Mouse (Mus musculus): ENCODE measurements around the gene Prss36. TPM values are rescaled to one million over a fixed set of nuclear protein-coding genes. Genes with fewer than 3 reads are reported as not detected.
"Not testable (repeated sequence)": the region's sequence is repeated elsewhere in the genome, so short reads cannot be mapped to it uniquely, and the experiment has no call there.

Gene Prss36
- total and polyA plus RNA-seq, 3 experiments = 0.76 to 8.9 (median 4.0) TPM

GRCm38 (mm10) chr7:127966371-127966918, 19.9 kb upstream of the Prss36 start:
- Histone ChIP-seq H3K27me3 (ENCODE audit: insufficient read depth, low read length) (peaks cover 3% of the 10 kb centered on the region; the same call in 1 of the 2 replicates), H3K4me3 (ENCODE audit: low read depth, low read length) (peak overlapping the region; percentile 94), H3K36me3 (replicated peaks) (peaks cover 26% of the 10 kb centered on the region), H3K4me1 (ENCODE audit: insufficient read depth, low read depth, low read length) (peaks cover 24% of the 10 kb centered on the region), H3K9me3 (replicated peaks) (no peaks in the 10 kb centered on the region)
- TF ChIP-seq POLR2AphosphoS5 (IDR thresholded peaks at IDR 0.05; ENCODE audit: insufficient replicate concordance, low read depth, low read length) (no peak), CTCF (IDR thresholded peaks at IDR 0.05; ENCODE audit: low read depth, low read length) (no peak)
- ATAC-seq (ENCODE audit: extremely low read depth, insufficient number of reproducible peaks, low FRiP score, poor library complexity, severe bottlenecking) (no peak), DNase-seq (ENCODE audit: low spot score) (peak; percentile 18)

GRCm38 (mm10) chr7:127959364-127959763, 12.8 kb upstream of the Prss36 start:
- H3K4me3 ChIP-seq (ENCODE audit: low read depth, low read length) = no peak overlapping the region
- DNase-seq (ENCODE audit: low spot score) (no peak), ATAC-seq (ENCODE audit: extremely low read depth, insufficient number of reproducible peaks, low FRiP score, poor library complexity, severe bottlenecking) (no peak)
- H3K27me3 ChIP-seq (ENCODE audit: insufficient read depth, low read length) = peaks cover 31% of the 10 kb centered on the region
- no peaks in the 10 kb centered on the region for H3K9me3 ChIP-seq (replicated peaks)
- no peak for TF ChIP-seq CTCF (IDR thresholded peaks at IDR 0.05; ENCODE audit: low read depth, low read length)
- TF ChIP-seq GATA1 (IDR thresholded peaks at IDR 0.05; ENCODE audit: borderline replicate concordance, low read length) = no peak
- TF ChIP-seq GATA2 (IDR thresholded peaks at IDR 0.05; ENCODE audit: borderline replicate concordance, low read depth, low read length) = no peak
- TF ChIP-seq POLR2AphosphoS5 (IDR thresholded peaks at IDR 0.05; ENCODE audit: insufficient replicate concordance, low read depth, low read length) = no peak
- TF ChIP-seq TAL1 (conservative IDR thresholded peaks at IDR 0.05; ENCODE audit: low read depth, low read length) = no peak
- no peaks in the 10 kb centered on the region for H3K36me3 ChIP-seq (replicated peaks)
- H3K4me1 ChIP-seq (ENCODE audit: insufficient read depth, low read depth, low read length) = no peaks in the 10 kb centered on the region

- H3K9me3 ChIP-seq (replicated peaks) = no peaks in the 10 kb centered on the region
- DNase-seq (ENCODE audit: low spot score) (no peak), ATAC-seq (ENCODE audit: extremely low read depth, insufficient number of reproducible peaks, low FRiP score, poor library complexity, severe bottlenecking) (no peak)
- TF ChIP-seq POLR2AphosphoS5 (IDR thresholded peaks at IDR 0.05; ENCODE audit: insufficient replicate concordance, low read depth, low read length) (no peak), GATA1 (IDR thresholded peaks at IDR 0.05; ENCODE audit: borderline replicate concordance, low read length) (no peak), TAL1 (conservative IDR thresholded peaks at IDR 0.05; ENCODE audit: low read depth, low read length) (no peak), GATA2 (IDR thresholded peaks at IDR 0.05; ENCODE audit: borderline replicate concordance, low read depth, low read length) (no peak), CTCF (IDR thresholded peaks at IDR 0.05; ENCODE audit: low read depth, low read length) (no peak)
- no peaks in the 10 kb centered on the region for H3K4me1 ChIP-seq (ENCODE audit: insufficient read depth, low read depth, low read length)
- H3K27me3 ChIP-seq (ENCODE audit: insufficient read depth, low read length) = peaks cover 45% of the 10 kb centered on the region
- no peak overlapping the region for H3K4me3 ChIP-seq (ENCODE audit: low read depth, low read length)
- H3K36me3 ChIP-seq (replicated peaks) = no peaks in the 10 kb centered on the region
Observed at GRCm38 (mm10) chr7:127952864-127953581, 6.5 kb upstream of the Prss36 start.

GRCm38 (mm10) chr7:127944614-127945013, 1.9 kb downstream of the Prss36 start:
- Histone ChIP-seq H3K36me3 (replicated peaks) (no peaks in the 10 kb centered on the region), H3K9me3 (replicated peaks) (no peaks in the 10 kb centered on the region), H3K27me3 (ENCODE audit: insufficient read depth, low read length) (peaks cover 68% of the 10 kb centered on the region), H3K4me3 (ENCODE audit: low read depth, low read length) (no peak overlapping the region), H3K4me1 (ENCODE audit: insufficient read depth, low read depth, low read length) (no peaks in the 10 kb centered on the region)
- DNase-seq (ENCODE audit: low spot score) = no peak
- TF ChIP-seq GATA2 (IDR thresholded peaks at IDR 0.05; ENCODE audit: borderline replicate concordance, low read depth, low read length) (no peak), POLR2AphosphoS5 (IDR thresholded peaks at IDR 0.05; ENCODE audit: insufficient replicate concordance, low read depth, low read length) (no peak), CTCF (IDR thresholded peaks at IDR 0.05; ENCODE audit: low read depth, low read length) (no peak), GATA1 (IDR thresholded peaks at IDR 0.05; ENCODE audit: borderline replicate concordance, low read length) (no peak), TAL1 (conservative IDR thresholded peaks at IDR 0.05; ENCODE audit: low read depth, low read length) (no peak)
- no peak for ATAC-seq (ENCODE audit: extremely low read depth, insufficient number of reproducible peaks, low FRiP score, poor library complexity, severe bottlenecking)

GRCm38 (mm10) chr7:127942097-127942496, 4.4 kb downstream of the Prss36 start:
- H3K36me3 ChIP-seq (replicated peaks); ATAC-seq (ENCODE audit: extremely low read depth, insufficient number of reproducible peaks, low FRiP score, poor library complexity, severe bottlenecking); H3K4me1 ChIP-seq (ENCODE audit: insufficient read depth, low read depth, low read length); H3K4me3 ChIP-seq (ENCODE audit: low read depth, low read length); H3K9me3 ChIP-seq (replicated peaks); DNase-seq (ENCODE audit: low spot score): not testable (repeated sequence)
- peaks cover 53% of the 10 kb centered on the region for H3K27me3 ChIP-seq (ENCODE audit: insufficient read depth, low read length)

GRCm38 (mm10) chr7:127936216-127936884, 10.2 kb downstream of the Prss36 start:
- Histone ChIP-seq H3K9me3 (replicated peaks) (no peaks in the 10 kb centered on the region), H3K27me3 (ENCODE audit: insufficient read depth, low read length) (peaks cover 18% of the 10 kb centered on the region), H3K4me3 (ENCODE audit: low read depth, low read length) (peak overlapping the region; percentile 88), H3K36me3 (replicated peaks) (no peaks in the 10 kb centered on the region), H3K4me1 (ENCODE audit: insufficient read depth, low read depth, low read length) (peaks cover 34% of the 10 kb centered on the region)
- DNase-seq (ENCODE audit: low spot score) (no peak), ATAC-seq (ENCODE audit: extremely low read depth, insufficient number of reproducible peaks, low FRiP score, poor library complexity, severe bottlenecking) (no peak)
- TF ChIP-seq GATA1 (IDR thresholded peaks at IDR 0.05; ENCODE audit: borderline replicate concordance, low read length) = no peak
- no peak for TF ChIP-seq GATA2 (IDR thresholded peaks at IDR 0.05; ENCODE audit: borderline replicate concordance, low read depth, low read length)
- TF ChIP-seq POLR2AphosphoS5 (IDR thresholded peaks at IDR 0.05; ENCODE audit: insufficient replicate concordance, low read depth, low read length) = no peak
- no peak for TF ChIP-seq TAL1 (conservative IDR thresholded peaks at IDR 0.05; ENCODE audit: low read depth, low read length)
- no peak for TF ChIP-seq CTCF (IDR thresholded peaks at IDR 0.05; ENCODE audit: low read depth, low read length)

Measured in G1E (cell line).